Mouse (Mus musculus): ENCODE data around the gene Adh4. TPM values are rescaled to one million over a fixed set of nuclear protein-coding genes. Genes with fewer than 3 reads are reported as not detected.
A peak's percentile ranks its signal among the peaks of the same experiment; 100 is the strongest.
"Not testable (repeated sequence)": the region's sequence is repeated elsewhere in the genome, so short reads cannot be mapped to it uniquely, and the experiment has no call there.

Gene Adh4
- total RNA-seq, 2 experiments from 2014 or later = not detected

- no peak for DNase-seq (ENCODE audit: low spot score in 2 of 2)
Measured at GRCm38 (mm10) chr3:138443465-138443771, 28.2 kb downstream of the Adh4 start.

- DNase-seq (ENCODE audit: low spot score in 2 of 2) = no peak
Measured at GRCm38 (mm10) chr3:138448077-138448860, 33.0 kb downstream of the Adh4 start.

GRCm38 (mm10) chr3:138452169-138452568, 36.9 kb downstream of the Adh4 start:
- DNase-seq (ENCODE audit: low spot score in 2 of 2) = no peak

- DNase-seq (ENCODE audit: low spot score in 2 of 2) = no peak
Measured at GRCm38 (mm10) chr3:138454234-138454633, 39.0 kb downstream of the Adh4 start.

- DNase-seq (ENCODE audit: low spot score in 2 of 2) = no peak
Measured at GRCm38 (mm10) chr3:138454711-138455435, 39.6 kb downstream of the Adh4 start.

- peak in 1 of 2 experiments; percentile 60 for DNase-seq (ENCODE audit: low spot score in 2 of 2)
Measured at GRCm38 (mm10) chr3:138458441-138458840, 43.2 kb downstream of the Adh4 start.

- no peak for DNase-seq (ENCODE audit: low spot score in 2 of 2)
Measured at GRCm38 (mm10) chr3:138460260-138460659, 45.0 kb downstream of the Adh4 start.

- no peak for DNase-seq (ENCODE audit: low spot score in 2 of 2)
Measured at GRCm38 (mm10) chr3:138461832-138462231, 46.6 kb downstream of the Adh4 start.

- no peak for DNase-seq (ENCODE audit: low spot score in 2 of 2)
Measured at GRCm38 (mm10) chr3:138463137-138463536, 47.9 kb downstream of the Adh4 start.

- DNase-seq (ENCODE audit: low spot score in 2 of 2) = no peak
Measured at GRCm38 (mm10) chr3:138463807-138464206, 48.5 kb downstream of the Adh4 start.

- no peak for DNase-seq (ENCODE audit: low spot score in 2 of 2)
Measured at GRCm38 (mm10) chr3:138464573-138465147, 49.4 kb downstream of the Adh4 start.

GRCm38 (mm10) chr3:138466656-138467055, 51.4 kb downstream of the Adh4 start:
- DNase-seq (ENCODE audit: low spot score in 2 of 2) = not testable (repeated sequence)

- no peak for DNase-seq (ENCODE audit: low spot score in 2 of 2)
Measured at GRCm38 (mm10) chr3:138471066-138471465, 55.8 kb downstream of the Adh4 start.

- no peak for DNase-seq (ENCODE audit: low spot score in 2 of 2)
Measured at GRCm38 (mm10) chr3:138479489-138479888, 64.2 kb downstream of the Adh4 start.

Other genes starting within 250 kb of the Adh4 start
- not detected for gene 4930579F01Rik, start 221.6 kb upstream of the Adh4 start, total RNA-seq (2021)
- gene Adh7, start 197.7 kb upstream of the Adh4 start, total RNA-seq (2021) = under 1 TPM in 1 of 2 experiments, not detected in 1; 0.09 TPM
- gene Adh1, start 154.5 kb upstream of the Adh4 start, total RNA-seq (2021) = 1 to 10 TPM; 1.0 to 1.7 TPM
- not detected for gene Adh6a, start 102.2 kb upstream of the Adh4 start, total RNA-seq (2021)
- not detected for gene Adh6b, start 73.7 kb upstream of the Adh4 start, total RNA-seq (2021)
- 10 to 100 TPM; 83.1 to 83.9 TPM for gene Adh5, start 27.6 kb downstream of the Adh4 start, total RNA-seq (2021)
- gene Metap1, start 74.0 kb downstream of the Adh4 start, total RNA-seq (2021) = 10 to 100 TPM; 43.1 to 45.0 TPM
- 100 to 1,000 TPM; 151 to 169 TPM for gene Eif4e, start 110.7 kb downstream of the Adh4 start, total RNA-seq (2021)

Data from layer of hippocampus, postnatal 14 days (tissue).